Mouse (Mus musculus) small intestine, adult 2 months (tissue): ENCODE data around the gene Pofut1. TPM values are rescaled to one million over a fixed set of nuclear protein-coding genes. Genes with fewer than 3 reads are reported as not detected.

ENCODE experiments used
- H3K27ac ChIP-seq: fragments of 200-500 bp; 2 replicates; pipeline ENCODE4 v1.5.1; 2012; ENCODE audit warnings: low read depth, low read length, control low read depth, inconsistent platforms; ENCODE audit not compliant: insufficient read depth
- H3K27me3 ChIP-seq: fragments of 200-500 bp; 2 replicates; pipeline ENCODE4 v1.6.1; 2012; ENCODE audit warnings: mild to moderate bottlenecking, moderate library complexity, low read length, inconsistent platforms; ENCODE audit not compliant: control insufficient read depth, insufficient read depth
- H3K36me3 ChIP-seq: fragments of 200-500 bp; 2 replicates; pipeline ENCODE4 v1.6.1; 2012; ENCODE audit warnings: mild to moderate bottlenecking, low read length, control low read depth, inconsistent platforms; ENCODE audit not compliant: control insufficient read depth, insufficient read depth
- H3K4me1 ChIP-seq: fragments of 200-500 bp; 2 replicates; pipeline ENCODE4 v1.6.1; 2012; ENCODE audit warnings: low read length, inconsistent platforms, mixed read lengths; ENCODE audit not compliant: control insufficient read depth, insufficient read depth, insufficient read length
- H3K4me3 ChIP-seq: fragments of 200-500 bp; 2 replicates; pipeline ENCODE4 v1.5.1; 2012; ENCODE audit warnings: low read depth, mild to moderate bottlenecking, control low read depth, inconsistent platforms, low read length, moderate library complexity
- CTCF ChIP-seq: fragments of 200-500 bp; IDR thresholded peaks from 2 replicates; pipeline ENCODE4 v1.5.1; 2012; ENCODE audit warnings: low read depth, mild to moderate bottlenecking, control low read depth, inconsistent platforms, low read length, moderate library complexity, mixed read lengths; ENCODE audit not compliant: insufficient replicate concordance, insufficient read length; ENCODE audit errors: extremely low read depth
- POLR2A ChIP-seq: fragments of 200-500 bp; IDR thresholded peaks from 2 replicates; pipeline ENCODE4 v1.6.1; 2012; ENCODE audit warnings: low read depth, mild to moderate bottlenecking, control low read depth, inconsistent platforms, low read length, moderate library complexity
- WGBS: fragments of 180-500 bp; shearing (Covaris S2); methylation state at CpG from one replicate; pipeline ENCODE4 v1.1.7; 2018; 5-methylcytosine and 5-hydroxymethylcytosine counted together
- polyA plus RNA-seq: library from polyadenylated mRNA; depleted of rRNA; stranded (reverse); fragments of >200 nt; gene quantifications from 2 replicates; pipeline ENCODE4 v1.2.3, GENCODE M21; 2012

The Pofut1 gene
- polyA plus RNA-seq, 1 experiment: 20.4 TPM

- peak within 1 kb of the TSS; percentile 97 for H3K4me3 ChIP-seq
- 0 out of 2 replicates have a peak within 1 kb of the TSS, but pooled peaks have one; percentile 5 for H3K27ac ChIP-seq
- H3K27me3 ChIP-seq: no peaks in the 10 kb centered on the region
- WGBS: under 1% methylated on average over 63 of the region's 63 CpGs
- peaks cover 4% of the 10 kb centered on the region; the same call in 1 of the 2 replicates for H3K4me1 ChIP-seq
- H3K36me3 ChIP-seq: no peaks in the 10 kb centered on the region
- TF ChIP-seq CTCF (no peak), POLR2A (peak; percentile 36; the same call in 1 of the 2 replicates)
These were observed 49.9 kb downstream of the Pofut1 start, which contains the start of gene Kif3b for GRCm38 (mm10) chr2:153290938-153291928. Gene Kif3b (plus strand): TSS chr2:153291413.

GRCm38 (mm10) chr2:153292305-153292861, 51.0 kb downstream of the Pofut1 start:
- peaks cover 4% of the 10 kb centered on the region; the same call in 1 of the 2 replicates for H3K4me1 ChIP-seq
- no peaks in the 10 kb centered on the region for H3K36me3 ChIP-seq
- TF ChIP-seq CTCF: no peak
- TF ChIP-seq POLR2A: no peak
- H3K4me3 ChIP-seq: no peak overlapping the region
- H3K27me3 ChIP-seq: no peaks in the 10 kb centered on the region
- 47% methylated on average over 7 of the region's 7 CpGs for WGBS
- H3K27ac ChIP-seq: no peak overlapping the region

GRCm38 (mm10) chr2:153295196-153295595, 53.9 kb downstream of the Pofut1 start:
- TF ChIP-seq POLR2A (no peak), CTCF (no peak)

GRCm38 (mm10) chr2:153297771-153298170, 56.4 kb downstream of the Pofut1 start:
- no peak for TF ChIP-seq CTCF
- no peak for TF ChIP-seq POLR2A
- 90% methylated on average over 4 of the region's 4 CpGs for WGBS
- H3K4me3 ChIP-seq: no peak overlapping the region

More at GRCm38 (mm10) chr2:153295196-153295595, 53.9 kb downstream of the Pofut1 start:
- Histone ChIP-seq H3K27me3 (no peaks in the 10 kb centered on the region), H3K4me3 (no peak overlapping the region), H3K27ac (no peak overlapping the region), H3K36me3 (no peaks in the 10 kb centered on the region), H3K4me1 (peaks cover 7% of the 10 kb centered on the region; the same call in 1 of the 2 replicates)
- 89% methylated on average over 4 of the region's 4 CpGs for WGBS

GRCm38 (mm10) chr2:153298460-153298859, 57.1 kb downstream of the Pofut1 start:
- TF ChIP-seq POLR2A (no peak), CTCF (no peak)
- no peaks in the 10 kb centered on the region for H3K27me3 ChIP-seq
- H3K4me1 ChIP-seq: peaks cover 3% of the 10 kb centered on the region; the same call in 1 of the 2 replicates
- H3K36me3 ChIP-seq: 0 out of 2 replicates have a peak, but pooled peaks cover 2% of the 10 kb centered on the region
- H3K27ac ChIP-seq: peak overlapping the region; percentile 32; the same call in 1 of the 2 replicates
- WGBS: 49% methylated on average over 4 of the region's 4 CpGs
- H3K4me3 ChIP-seq: no peak overlapping the region

More at GRCm38 (mm10) chr2:153297771-153298170, 56.4 kb downstream of the Pofut1 start:
- H3K36me3 ChIP-seq: no peaks in the 10 kb centered on the region
- H3K27ac ChIP-seq: peak overlapping the region; percentile 12; the same call in 1 of the 2 replicates
- peaks cover 3% of the 10 kb centered on the region; the same call in 1 of the 2 replicates for H3K4me1 ChIP-seq
- H3K27me3 ChIP-seq: no peaks in the 10 kb centered on the region

- Histone ChIP-seq H3K4me3 (no peak overlapping the region), H3K36me3 (0 out of 2 replicates have a peak, but pooled peaks cover 2% of the 10 kb centered on the region), H3K27ac (peak overlapping the region; percentile 32; the same call in 1 of the 2 replicates), H3K4me1 (peaks cover 3% of the 10 kb centered on the region; the same call in 1 of the 2 replicates), H3K27me3 (no peaks in the 10 kb centered on the region)
- TF ChIP-seq POLR2A (no peak), CTCF (no peak)
- 55% methylated on average over 4 of the region's 4 CpGs for WGBS
These were observed 57.5 kb downstream of the Pofut1 start for GRCm38 (mm10) chr2:153298863-153299262.

GRCm38 (mm10) chr2:153301123-153301522, 59.8 kb downstream of the Pofut1 start:
- Histone ChIP-seq H3K27ac (no peak overlapping the region), H3K4me3 (no peak overlapping the region), H3K36me3 (0 out of 2 replicates have a peak, but pooled peaks cover 2% of the 10 kb centered on the region), H3K27me3 (no peaks in the 10 kb centered on the region), H3K4me1 (peaks cover 3% of the 10 kb centered on the region; the same call in 1 of the 2 replicates)
- WGBS: 96% methylated on average over 5 of the region's 5 CpGs
- TF ChIP-seq CTCF (no peak), POLR2A (no peak)
